Mouse (Mus musculus): Measurements from ENCODE around the gene Fam217b.

DNA sequence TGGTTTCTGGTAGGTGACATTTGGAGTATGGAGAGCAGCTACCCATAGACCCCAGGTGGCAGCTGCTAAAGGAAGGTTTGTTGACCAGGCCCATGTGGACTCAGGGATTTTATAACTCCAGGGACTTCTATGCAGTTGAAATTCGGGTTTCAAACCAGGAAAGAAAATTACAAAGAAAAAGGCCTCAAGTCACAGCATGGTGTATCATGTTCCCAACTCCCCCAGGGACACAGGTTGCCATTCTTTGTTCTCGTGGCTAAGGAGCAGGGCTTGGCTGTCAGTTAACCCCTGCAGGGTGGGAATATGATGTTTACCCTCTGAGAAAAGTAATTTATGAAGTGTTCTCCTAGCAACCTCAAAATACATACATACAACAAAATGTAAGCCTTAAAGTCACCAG is 35.9 kb downstream of the Fam217b start:
- TF ChIP-seq EP300 (IDR thresholded peaks at IDR 0.05) = no peak
- no peak for TF ChIP-seq CTCF (IDR thresholded peaks at IDR 0.05)
